Mouse (Mus musculus) CD8-positive naive resting alpha-beta T cell, adult 2 months (primary cell): ENCODE results near the gene Bcat1.
"Not testable (repeated sequence)": the region's sequence is repeated elsewhere in the genome, so short reads cannot be mapped to it uniquely, and the experiment has no call there.

ENCODE experiments used
- DNase-seq, 2 experiments: peaks; one replicate each; pipeline ENCODE4 v3.0.0; 2022; ENCODE audit warnings: low read depth in 2 of 2, low spot score in 2 of 2

The Bcat1 gene

DNA sequence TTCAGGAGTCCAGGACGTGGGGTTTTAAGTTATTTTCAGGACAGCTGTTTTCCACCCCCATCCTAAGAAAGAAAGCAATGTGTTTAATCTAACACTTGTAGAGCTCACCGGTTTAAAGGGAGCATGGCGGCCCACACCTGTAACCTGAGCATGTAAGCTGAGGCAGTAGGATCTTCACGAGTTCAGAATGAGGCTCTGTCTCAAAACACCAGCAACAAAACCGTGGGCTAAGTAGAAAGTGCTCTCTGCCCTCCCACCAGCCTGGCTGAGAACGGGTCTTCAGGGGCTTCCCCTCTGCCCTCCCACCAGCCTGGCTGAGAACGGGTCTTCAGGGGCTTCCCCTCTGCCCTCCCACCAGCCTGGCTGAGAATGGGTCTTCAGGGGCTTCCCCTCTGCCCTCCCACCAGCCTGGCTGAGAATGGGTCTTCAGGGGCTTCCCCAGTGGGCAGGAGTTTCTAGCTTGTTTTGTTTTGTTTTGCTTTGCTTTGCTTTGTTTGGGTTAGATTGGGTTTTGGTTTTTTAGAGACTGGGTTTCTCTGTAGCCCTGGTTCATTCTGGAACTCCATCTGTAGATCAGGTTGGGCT lies 17.1 kb upstream of the Bcat1 start:
- DNase-seq, result not testable (repeated sequence)

DNA sequence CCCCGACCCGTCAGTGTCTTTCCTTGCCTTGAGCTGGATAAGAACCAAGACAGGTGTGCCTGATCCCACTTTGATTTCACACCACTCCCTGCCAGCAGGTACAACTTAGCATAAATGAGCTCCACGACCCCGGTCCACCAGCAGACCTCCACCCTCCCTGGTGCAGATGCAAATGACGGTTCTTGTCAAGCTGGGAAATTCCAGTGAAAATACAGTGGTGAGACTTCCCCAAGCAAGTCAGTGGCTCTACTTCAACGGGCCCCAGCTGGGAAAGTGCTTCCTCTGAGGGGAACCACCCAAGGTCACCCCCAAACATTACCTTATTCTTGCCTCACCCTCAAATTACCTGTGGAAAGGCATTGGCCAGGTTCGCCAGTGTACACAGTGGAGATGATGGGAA lies 16.0 kb upstream of the Bcat1 start:
- no peak for DNase-seq

DNA sequence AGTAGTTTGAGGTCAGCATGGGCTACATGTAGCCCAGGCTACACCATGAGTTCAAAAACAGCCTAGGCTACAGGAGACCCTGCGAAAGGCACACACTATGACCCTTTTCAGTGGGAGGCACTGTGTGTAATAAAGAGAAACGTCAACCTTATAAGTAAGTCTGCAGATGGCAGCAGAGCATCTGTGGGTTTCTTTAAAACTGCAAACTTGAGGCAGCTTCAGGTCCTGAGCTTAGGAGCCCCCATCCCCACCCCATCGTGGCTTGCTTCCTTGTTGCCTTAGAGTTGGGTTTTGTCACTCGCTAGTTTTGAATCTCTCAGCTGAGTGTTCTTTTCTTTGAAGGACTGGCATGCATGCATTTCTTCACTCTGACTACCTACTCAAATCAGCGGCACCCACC lies 14.9 kb upstream of the Bcat1 start:
- no peak for DNase-seq

DNA sequence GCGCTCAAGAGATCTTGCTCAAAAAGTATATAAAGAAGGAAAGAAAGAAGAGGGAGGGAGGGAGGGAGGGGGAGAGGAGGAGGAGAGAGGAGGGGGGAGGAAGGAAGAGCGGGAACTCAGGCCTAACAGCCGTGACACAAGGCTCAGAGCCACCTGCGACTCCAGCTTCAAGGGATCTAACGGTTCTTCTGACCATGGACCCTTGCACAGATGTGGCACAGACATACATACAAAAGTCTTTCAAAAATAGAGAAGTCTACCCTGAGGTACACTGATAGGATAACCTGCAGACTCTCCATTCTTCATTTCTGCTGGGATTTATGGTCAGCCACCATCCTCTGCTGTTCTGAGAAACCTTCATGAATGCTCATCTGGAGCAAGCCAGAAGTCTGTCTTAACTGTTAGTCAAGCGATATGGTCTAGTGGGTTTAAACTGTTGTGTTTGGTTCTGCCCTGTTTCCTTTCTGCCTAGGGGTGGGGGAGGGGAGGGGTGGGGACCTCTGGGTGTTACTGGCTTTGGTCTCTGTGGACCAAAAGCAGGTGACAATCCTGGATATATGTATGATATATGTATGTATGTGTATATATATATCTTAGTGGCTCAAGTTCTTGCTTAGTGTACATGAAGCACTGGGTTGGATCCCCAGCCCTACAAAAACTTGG lies 14.3 kb upstream of the Bcat1 start:
- no peak for DNase-seq

DNA sequence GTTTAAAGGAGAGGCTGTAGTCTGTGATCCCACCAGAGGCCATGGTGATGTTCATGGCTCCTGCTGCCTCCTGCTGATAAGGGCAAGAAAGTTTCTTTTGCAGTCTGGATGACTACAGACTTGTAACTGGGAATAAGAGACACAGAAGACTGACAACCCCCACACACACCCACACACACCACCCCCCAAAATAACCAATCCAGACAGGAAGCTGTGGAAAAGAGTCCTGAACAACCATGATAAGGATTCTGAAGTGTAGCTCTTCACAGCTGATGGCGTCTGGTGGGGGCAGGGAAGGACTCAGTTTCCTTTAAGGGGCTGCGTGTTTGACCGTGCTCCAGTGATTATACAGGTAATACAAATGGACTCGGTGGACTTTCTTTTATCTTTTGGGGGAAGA lies 13.4 kb upstream of the Bcat1 start:
- no peak for DNase-seq

DNA sequence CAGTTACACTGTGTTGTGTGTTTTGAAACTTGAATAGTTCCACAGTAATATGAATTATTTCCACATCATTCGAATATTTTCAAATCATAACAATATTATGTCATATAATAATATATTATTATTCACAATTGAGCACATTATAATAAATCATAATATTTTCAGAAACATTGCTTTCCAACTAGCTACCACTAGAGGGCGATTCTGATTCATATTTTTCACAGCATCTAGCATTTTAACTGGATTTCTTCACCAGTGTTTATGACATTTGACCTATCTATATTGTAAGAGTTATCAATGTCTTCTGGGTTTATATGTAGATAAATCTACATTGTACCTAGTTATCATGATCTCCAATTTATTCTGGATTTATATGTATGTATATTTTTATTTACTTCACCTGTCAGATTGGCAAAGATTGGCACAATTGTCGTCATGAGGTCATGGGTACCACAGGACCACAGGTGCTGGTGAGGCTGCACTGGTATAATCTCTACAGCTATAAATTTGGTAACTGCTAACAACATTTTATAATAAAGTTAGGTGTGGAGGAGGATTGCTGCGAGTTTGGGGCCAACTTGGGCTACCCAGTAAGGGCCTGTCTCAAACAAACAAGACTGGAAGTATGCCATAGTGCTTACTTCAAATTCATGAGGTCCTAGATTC lies 12.6 kb upstream of the Bcat1 start:
- DNase-seq, result no peak

DNA sequence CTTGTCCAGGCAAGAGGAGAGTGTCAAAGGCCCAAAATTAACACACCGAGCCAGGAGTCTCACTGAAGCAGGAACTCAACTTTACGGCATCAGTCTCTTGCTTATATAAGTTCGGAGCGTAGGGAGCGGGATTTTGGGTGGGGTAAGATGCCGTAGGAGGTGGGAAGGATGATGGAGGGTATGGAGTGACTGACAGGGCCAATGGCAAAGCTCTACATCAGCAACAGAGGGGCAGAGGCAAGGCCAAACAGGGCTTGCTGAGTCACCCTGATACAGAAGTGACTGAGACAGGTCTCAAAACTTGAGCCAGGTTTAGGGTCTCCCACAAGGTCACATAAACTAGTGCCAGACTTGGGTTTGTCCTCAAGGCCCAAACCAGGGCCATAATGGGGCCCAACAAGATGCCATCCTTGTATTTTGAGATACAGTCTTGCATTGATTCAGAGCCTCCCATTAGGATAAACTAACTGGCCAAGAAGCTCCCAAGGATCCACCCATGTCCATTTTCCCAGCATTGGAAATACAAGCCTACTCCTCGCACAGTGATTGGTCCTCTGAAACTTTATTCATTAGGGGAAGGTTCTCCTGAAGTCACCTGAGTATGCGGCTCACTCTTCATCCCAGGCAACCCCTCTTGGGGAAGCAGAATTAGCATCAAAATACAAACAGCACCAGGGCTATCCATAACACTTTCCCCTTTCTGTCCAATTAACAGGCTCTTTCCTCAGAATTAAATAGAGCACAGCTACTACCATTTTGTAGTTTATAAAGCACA lies 8.5 kb upstream of the Bcat1 start:
- DNase-seq, result no peak

DNA sequence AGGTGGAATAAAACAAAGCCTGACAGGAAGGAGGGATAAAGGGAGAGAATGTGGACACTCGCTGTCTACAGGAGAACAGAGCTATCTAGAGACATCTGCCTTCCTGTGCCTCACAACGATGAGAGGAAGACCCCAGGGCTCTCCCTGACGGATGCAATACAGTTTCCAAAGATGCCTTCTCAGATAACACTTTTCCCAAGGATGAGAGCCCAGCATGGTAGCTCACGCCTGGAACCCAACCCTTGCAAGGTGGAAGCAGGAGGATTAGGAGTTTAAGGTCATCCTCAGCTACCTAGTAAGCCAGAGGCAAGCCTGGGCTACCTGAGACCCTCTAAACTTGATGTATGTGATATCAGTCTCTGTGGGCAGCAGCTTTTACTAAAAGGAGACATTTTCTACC lies 5.7 kb upstream of the Bcat1 start:
- DNase-seq, result no peak

DNA sequence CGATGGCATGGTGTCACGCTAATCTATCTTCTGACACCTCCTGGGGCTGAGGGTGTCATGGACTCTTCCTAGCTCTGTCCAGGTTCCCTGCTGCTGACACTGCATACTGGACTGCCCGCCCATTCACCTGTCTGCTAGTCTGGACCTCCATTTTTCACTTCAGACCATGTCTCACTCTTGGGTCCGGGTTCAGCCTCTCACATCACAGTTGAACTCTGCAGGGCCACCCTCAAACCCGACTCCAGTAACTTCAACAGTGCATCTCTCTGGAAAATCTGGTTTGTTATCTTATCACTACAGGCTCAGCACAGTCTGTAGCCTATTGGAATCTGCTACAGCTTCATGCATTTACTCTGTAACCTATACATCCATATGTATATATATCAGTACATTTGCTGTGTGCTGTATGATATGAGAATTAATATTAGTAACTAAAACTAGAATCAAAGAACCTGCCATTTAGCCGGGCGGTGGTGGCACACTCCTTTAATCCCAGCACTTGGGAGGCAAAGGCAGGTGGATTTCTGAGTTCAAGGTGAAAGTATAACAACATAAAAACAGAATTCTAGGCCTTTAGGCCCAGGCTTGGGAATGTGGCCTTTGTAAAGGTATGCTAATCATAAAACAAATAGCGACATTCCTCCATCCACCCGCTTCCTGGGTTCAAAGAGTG lies 3.2 kb upstream of the Bcat1 start:
- DNase-seq, result no peak

DNA sequence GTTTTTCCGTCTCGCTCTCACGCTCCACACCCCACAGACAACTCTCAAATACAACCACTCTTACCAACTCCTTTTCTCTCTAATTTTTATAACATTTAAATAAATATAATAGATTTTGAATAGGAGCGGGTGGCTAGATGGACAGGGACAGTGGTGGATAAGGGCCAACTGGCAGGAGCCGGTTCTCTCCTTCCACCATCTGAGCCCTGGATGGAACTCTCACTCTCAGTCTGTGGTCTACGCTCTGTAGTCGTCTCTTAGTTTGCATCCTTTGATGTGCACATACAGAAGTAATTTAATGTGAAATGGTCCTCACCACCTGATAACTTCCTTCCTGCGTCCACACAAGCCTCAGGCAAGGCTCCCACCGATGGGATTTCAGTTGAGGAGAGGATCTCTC lies 302 bp upstream of the Bcat1 start:
- DNase-seq, result no peak

DNA sequence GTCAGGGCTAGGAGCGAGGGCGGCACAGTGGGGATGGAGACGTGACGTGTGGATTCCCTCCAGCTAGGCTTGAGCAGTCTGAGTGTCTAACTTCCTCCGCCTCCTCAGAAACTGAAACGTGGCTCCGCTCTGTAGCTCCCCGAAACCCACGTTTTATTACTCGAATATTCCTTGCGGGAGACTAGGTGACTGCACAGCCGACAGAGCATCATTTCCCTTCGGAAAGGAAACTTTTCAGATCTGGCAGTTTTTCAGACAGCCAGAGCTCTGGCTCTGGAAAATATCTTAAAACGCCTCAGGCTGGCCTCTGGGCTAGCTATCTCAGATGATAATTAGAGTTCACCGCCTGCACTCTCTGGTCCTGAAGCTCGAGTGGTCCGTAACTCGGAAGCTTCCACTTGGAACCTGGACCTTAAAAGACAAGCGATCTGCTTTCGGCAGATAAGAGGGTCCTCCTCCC lies 866 bp downstream of the Bcat1 start:
- no peak for DNase-seq

DNA sequence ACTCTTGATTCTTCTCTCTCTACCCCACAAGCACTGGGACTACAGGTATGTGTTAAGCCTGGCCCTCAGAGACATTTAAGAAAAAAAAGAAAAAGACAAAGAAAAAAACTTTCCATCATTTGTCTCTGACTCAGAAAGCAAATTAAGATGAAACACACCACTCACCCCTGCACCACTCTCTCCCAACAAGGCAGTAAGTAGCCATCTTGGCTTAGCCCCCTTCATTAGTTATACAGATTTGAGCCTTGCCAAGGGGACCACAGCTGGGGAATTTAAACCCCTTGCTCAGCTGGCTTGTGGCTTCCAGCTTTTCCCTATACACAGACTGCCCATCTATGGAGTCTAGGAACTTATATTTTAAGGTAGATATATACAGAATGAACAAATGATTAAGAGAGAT lies 1.5 kb downstream of the Bcat1 start:
- no peak for DNase-seq

DNA sequence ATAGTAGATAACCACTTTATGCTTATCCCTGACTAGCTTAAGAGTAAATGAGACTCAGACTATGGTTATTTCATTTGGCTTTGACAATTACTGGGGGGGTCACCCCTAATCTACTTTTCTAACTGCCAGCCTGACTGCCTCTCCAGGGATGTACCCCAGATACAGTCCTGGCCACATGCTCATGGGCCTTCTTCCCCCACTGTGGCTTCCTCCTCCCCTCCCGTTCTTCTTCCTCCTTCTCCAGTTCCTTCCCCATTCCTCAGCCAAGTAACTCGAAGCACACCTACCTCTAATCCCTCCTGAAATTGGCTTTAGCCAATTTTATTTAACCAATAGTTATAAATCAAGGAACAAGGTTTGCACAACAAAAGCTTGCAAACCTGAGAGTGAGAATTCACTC lies 6.1 kb downstream of the Bcat1 start:
- no peak for DNase-seq

DNA sequence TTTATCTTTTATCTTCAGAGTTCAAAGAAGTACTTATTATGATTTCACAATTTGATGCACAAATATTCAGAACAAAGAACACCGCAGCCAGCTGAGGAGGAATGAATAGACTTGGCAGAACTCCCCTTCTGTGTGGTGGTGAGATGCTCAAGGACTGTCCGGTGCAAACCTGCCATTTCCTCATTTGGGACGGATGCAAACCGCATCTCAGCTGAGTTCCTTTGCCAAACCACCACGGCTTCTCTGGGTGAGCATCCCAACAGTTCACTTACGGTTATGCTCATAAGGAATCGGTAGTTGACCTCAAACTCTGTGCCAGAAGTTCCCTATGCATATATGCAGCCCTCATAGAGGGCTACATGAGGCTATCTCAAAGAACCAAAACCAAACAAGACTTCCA lies 6.6 kb downstream of the Bcat1 start:
- DNase-seq, result no peak

DNA sequence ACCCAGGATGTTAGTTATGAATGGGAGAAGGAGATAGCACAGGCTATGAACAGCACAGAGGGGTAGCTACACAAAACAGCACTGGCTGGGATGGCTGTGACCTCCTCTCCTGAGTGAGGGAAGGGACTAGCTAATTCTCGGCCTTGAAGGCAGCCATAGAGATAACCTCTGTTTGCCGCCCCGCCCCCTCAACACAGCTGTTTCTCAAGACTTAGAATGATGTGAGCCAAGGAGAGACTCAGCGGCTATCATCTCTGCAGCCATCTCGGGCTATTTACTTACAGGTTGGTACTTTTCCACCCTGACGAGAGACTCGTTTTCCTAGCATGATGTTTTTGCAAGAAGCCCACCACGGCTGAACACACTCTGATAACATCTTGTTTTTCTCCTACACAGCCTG lies 8.3 kb downstream of the Bcat1 start:
- DNase-seq, result no peak

DNA sequence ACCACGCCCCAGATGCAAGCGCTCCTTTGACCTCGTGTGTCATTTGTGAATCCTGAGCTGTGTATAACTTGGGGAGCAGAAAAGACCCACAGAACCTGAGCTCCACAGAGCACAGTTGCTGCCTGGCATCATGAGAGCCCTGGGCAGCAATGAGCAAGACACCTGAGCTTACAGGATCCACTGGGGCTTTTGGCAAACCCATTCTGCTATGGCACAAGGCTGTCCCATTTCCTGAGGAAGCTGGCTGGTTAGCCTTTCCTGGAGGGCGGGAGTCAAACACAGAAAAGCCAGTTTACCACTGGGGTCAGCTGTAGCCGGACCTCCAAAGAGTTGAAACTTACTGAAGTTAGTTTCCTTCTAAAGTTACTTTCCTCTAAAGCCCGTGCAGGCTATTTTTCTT lies 9.6 kb downstream of the Bcat1 start:
- no peak for DNase-seq

DNA sequence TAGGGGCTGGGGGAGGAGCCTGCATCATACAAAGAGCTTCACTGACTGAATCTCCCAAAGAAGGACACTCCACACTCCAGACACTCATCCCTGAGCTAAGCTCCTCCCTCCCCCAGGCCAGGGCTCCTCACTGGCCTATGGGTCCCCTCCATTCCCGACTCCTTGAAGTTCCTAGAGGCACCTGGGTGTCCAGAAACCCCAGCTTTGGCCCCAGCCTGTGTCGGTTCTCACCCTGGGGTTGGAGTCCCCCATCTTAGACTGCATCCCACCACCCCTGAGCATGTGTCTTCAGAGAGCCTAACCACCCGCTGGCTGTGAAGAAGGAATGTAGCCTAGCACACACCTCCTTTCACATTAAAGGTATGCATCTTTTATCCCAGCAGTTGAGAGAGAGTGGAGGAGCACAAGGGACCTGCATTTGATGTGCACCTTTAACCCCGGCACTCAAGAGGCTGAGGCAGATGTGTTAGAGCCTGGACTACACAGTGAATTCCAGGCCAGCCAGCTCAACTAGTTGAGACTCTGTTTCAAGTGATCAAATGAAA lies 10.6 kb downstream of the Bcat1 start:
- DNase-seq, result no peak

DNA sequence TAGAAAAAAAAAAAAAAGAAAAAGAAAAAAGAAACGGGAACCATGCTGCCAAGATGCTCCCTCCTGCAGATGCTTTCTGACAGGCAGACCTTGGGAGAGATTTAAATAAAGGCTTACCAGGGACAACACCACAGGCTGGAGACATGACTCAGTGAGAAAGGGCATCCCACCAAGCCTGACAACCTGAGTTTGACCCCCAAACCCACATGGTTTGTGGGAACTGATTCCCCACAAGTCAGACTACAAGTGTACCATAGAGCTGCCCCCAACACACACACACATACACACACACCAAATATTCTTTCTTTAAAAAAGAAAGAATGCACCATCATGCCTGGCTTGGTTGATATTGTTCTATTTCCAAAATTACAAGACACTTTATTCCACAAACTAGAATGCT lies 11.9 kb downstream of the Bcat1 start:
- no peak for DNase-seq

DNA sequence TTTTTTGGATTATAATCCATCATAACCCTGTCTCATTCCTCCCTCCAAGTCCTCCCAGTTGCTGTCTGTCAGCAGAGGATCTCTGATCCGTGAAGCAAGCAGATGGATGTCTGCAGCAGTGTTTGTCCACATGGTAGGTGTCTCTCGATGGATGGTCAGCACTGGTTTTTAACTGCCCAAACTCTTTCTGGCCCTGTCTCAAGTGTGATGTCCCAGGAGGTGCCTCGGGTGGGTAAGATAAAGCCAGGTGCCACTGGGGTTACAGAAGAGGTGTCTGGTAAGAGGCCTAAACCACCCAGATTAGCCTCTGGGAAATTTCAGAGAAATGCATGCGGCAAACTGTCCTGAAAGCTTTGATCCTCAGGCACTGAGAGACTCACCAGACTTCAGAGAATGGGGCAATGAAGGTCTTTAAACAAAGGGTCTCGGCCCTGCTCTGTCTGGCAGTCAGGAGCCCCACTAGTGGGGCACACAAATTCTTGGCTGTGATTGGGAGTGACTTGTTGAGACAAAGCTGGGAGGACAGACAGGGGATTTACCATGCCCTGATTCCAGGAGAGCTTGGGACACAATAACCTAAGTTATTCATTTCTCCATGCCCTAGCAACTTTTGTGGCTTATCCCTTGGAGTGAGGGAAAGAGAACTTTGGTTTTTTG lies 12.6 kb downstream of the Bcat1 start:
- no peak for DNase-seq

DNA sequence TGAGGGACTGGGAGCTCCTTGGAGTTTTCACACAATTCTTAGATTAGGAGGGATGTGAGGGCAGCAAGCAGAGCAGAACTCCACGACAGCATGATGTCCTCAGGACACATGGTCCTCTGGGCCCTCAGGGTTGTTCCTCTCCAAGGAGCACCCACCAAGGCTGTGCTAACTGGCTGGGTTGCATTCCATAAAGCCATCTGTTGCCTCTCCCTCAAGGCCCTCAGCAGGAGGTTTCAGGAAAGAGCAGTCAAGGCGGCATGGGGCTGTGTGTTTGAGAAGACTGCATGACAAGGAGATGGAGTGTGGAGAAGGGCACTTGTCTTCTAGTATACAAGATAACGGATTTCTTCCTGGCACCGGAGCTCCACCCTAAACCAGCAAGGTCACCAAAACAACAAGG lies 13.2 kb downstream of the Bcat1 start:
- no peak for DNase-seq

DNA sequence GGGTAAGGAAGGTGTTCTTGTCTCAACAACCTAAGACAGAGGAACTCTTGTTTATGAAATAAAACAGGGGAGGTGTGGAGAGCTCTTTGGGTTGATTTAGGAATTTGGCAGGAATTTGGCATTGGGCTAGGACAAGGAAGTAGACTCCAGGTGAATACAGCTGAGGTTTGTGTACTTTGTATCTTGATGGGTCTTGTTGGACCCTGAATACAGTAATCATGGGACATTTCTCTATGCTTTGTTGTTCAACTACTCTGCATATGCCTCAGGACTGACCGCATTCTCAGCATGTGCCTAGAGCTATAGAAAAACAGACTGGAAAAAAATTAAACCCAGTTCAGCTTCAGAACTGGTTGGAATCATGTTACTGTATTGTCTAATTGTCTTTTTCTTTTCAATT lies 14.6 kb downstream of the Bcat1 start:
- DNase-seq, result no peak
